Mouse (Mus musculus) B cell, adult 2 months (primary cell): ENCODE results near the gene Epo.

ENCODE experiments used
- DNase-seq, 2 experiments: peaks; one replicate each; pipeline ENCODE4 v3.0.0; 2022

Gene Epo

GRCm38 (mm10) chr5:137466946-137467345 lies 66.1 kb downstream of the Epo start:
- no peak for DNase-seq

- DNase-seq, result no peak
Observed at GRCm38 (mm10) chr5:137465049-137465448, 68.0 kb downstream of the Epo start.

DNA sequence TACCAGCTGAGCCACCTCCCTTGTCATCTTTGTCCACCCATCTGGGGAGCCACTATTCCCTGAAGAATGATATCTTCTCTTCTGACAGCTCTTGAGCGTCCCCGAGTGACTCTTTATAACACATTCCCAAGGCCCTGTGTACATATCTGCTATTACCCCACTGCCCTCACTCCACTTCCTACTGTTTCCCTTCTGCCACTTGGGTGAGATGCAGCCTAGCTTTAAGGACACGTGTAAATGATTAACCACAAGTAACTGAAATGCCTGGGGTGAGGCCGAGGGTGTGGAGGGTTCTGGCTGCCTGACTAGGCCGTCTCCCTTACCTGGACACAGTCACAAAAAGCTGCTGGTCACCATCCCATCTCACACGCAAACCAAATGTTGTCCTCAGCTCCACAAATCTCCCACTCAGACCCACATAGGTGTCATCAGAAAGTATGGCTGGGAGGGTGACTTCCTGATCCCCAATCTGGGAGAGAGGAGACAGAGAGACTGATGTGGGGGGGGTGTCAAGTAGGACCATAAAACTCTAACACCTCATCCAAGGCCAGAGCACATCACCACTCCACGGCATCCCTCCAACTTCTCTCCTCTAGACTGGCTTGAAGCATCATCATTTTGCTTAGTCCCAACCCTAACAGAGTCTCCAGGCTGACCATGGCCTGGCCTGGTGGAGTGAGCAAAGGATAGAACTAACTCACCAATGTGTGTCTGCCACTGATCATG lies 77.0 kb downstream of the Epo start:
- DNase-seq, result no peak

- no peak for DNase-seq
Observed at GRCm38 (mm10) chr5:137455206-137455605, 77.8 kb downstream of the Epo start.

GRCm38 (mm10) chr5:137445536-137445935 lies 87.5 kb downstream of the Epo start:
- DNase-seq, result no peak

- no peak for DNase-seq
Observed at GRCm38 (mm10) chr5:137440216-137440855, 92.7 kb downstream of the Epo start.

GRCm38 (mm10) chr5:137433889-137434288 lies 99.2 kb downstream of the Epo start:
- DNase-seq, result no peak
